Mouse (Mus musculus) G1E (cell line): ENCODE results near the gene Pex5.

Experiments
- CTCF ChIP-seq: IDR thresholded peaks from 2 replicates; pipeline ENCODE4 v1.5.1; 2012; ENCODE audit warnings: low read depth, low read length, inconsistent platforms, mixed read lengths
- GATA1 ChIP-seq: IDR thresholded peaks from 2 replicates; pipeline ENCODE4 v1.6.1; 2012; ENCODE audit warnings: borderline replicate concordance, low read length, inconsistent platforms, mixed read lengths
- POLR2AphosphoS5 ChIP-seq: IDR thresholded peaks from 2 replicates; pipeline ENCODE4 v1.6.1; 2012; ENCODE audit warnings: low read depth, low read length, inconsistent platforms; ENCODE audit not compliant: insufficient replicate concordance
- TAL1 ChIP-seq: conservative IDR thresholded peaks from 2 replicates; pipeline ENCODE4 v1.6.1; 2012; ENCODE audit warnings: low read depth, low read length, inconsistent platforms, mixed read lengths

- no peak for TF ChIP-seq CTCF
- TF ChIP-seq GATA1 = no peak
- no peak for TF ChIP-seq TAL1
- no peak for TF ChIP-seq POLR2AphosphoS5
These were observed 28.5 kb upstream of the Pex5 start for GRCm38 (mm10) chr6:124443338-124443737.
